Mouse (Mus musculus) small intestine, adult 2 months (tissue): ENCODE data around the gene Senp8. TPM values are rescaled to one million over a fixed set of nuclear protein-coding genes. Genes with fewer than 3 reads are reported as not detected.
"Not testable (repeated sequence)": the region's sequence is repeated elsewhere in the genome, so short reads cannot be mapped to it uniquely, and the experiment has no call there.

Experiments used
- H3K27ac ChIP-seq: fragments of 200-500 bp; 2 replicates; pipeline ENCODE4 v1.5.1; 2012; ENCODE audit warnings: low read depth, low read length, control low read depth, inconsistent platforms; ENCODE audit not compliant: insufficient read depth
- H3K27me3 ChIP-seq: fragments of 200-500 bp; 2 replicates; pipeline ENCODE4 v1.6.1; 2012; ENCODE audit warnings: mild to moderate bottlenecking, moderate library complexity, low read length, inconsistent platforms; ENCODE audit not compliant: control insufficient read depth, insufficient read depth
- H3K36me3 ChIP-seq: fragments of 200-500 bp; 2 replicates; pipeline ENCODE4 v1.6.1; 2012; ENCODE audit warnings: mild to moderate bottlenecking, low read length, control low read depth, inconsistent platforms; ENCODE audit not compliant: control insufficient read depth, insufficient read depth
- H3K4me1 ChIP-seq: fragments of 200-500 bp; 2 replicates; pipeline ENCODE4 v1.6.1; 2012; ENCODE audit warnings: low read length, inconsistent platforms, mixed read lengths; ENCODE audit not compliant: control insufficient read depth, insufficient read depth, insufficient read length
- H3K4me3 ChIP-seq: fragments of 200-500 bp; 2 replicates; pipeline ENCODE4 v1.5.1; 2012; ENCODE audit warnings: low read depth, mild to moderate bottlenecking, control low read depth, inconsistent platforms, low read length, moderate library complexity
- CTCF ChIP-seq: fragments of 200-500 bp; IDR thresholded peaks from 2 replicates; pipeline ENCODE4 v1.5.1; 2012; ENCODE audit warnings: low read depth, mild to moderate bottlenecking, control low read depth, inconsistent platforms, low read length, moderate library complexity, mixed read lengths; ENCODE audit not compliant: insufficient replicate concordance, insufficient read length; ENCODE audit errors: extremely low read depth
- POLR2A ChIP-seq: fragments of 200-500 bp; IDR thresholded peaks from 2 replicates; pipeline ENCODE4 v1.6.1; 2012; ENCODE audit warnings: low read depth, mild to moderate bottlenecking, control low read depth, inconsistent platforms, low read length, moderate library complexity
- WGBS: fragments of 180-500 bp; shearing (Covaris S2); methylation state at CpG from one replicate; pipeline ENCODE4 v1.1.7; 2018; 5-methylcytosine and 5-hydroxymethylcytosine counted together
- polyA plus RNA-seq: library from polyadenylated mRNA; depleted of rRNA; stranded (reverse); fragments of >200 nt; gene quantifications from 2 replicates; pipeline ENCODE4 v1.2.3, GENCODE M21; 2012; rRNA removed

Senp8 gene
- polyA plus RNA-seq = 0.75 and 1.5 TPM in 2 replicates

DNA sequence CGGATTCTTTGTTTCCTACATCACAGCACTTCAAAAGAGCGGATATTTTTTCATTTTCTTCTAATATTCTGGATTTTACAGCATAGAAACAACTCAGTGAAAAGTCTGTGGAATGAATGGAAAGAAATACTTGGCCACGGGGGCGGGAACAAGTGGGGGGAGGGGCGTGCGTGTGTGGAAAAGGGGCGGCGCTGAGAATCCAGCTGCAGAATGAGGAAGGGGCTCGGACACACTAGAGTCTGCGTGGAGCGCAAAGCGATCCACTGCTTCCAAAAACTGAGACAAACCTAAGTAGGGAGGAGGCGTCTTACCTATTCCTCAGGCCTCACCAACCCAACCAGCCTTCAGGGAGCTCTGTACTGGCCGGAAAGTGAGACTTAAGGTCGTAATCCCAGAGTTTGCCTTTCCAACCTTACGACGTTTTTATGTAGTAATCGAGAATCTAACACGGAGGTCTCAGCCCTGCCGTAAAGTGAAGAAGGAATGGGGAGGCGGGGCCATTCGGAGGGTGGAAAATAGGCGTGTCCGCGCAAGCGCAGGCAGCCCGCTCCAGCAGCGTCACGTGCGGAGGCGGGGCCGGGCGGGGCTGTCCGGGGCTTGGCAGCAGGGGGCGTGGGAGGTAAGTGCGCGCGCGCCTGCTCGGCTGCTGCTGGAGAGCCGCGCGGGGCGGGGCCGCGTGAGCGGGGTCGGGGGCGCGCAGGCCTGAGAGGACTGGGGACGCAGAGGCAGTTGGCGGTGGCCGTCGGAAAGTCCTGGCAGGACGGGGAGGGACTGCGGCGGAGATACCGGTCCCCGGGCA lies at the start of gene Senp8, which contains the start of gene Myo9a:
Gene Senp8 (minus strand): TSS at position 444 of the 799 bp plus-strand sequence.
Gene Myo9a (plus strand): TSS at position 630 of the 799 bp plus-strand sequence.
- H3K4me1 ChIP-seq = peaks cover 5% of the 10 kb centered on the region; the same call in 1 of the 2 replicates
- H3K4me3 ChIP-seq = peak within 1 kb of the TSS; percentile 92
- TF ChIP-seq CTCF = no peak
- peak; percentile 63; the same call in 1 of the 2 replicates for TF ChIP-seq POLR2A
- no peaks in the 10 kb centered on the region for H3K36me3 ChIP-seq
- H3K27ac ChIP-seq = peak within 1 kb of the TSS; percentile 89
- WGBS = under 1% methylated on average over 59 of the region's 59 CpGs
- H3K27me3 ChIP-seq = no peaks in the 10 kb centered on the region

GRCm38 (mm10) chr9:59766966-59767461 lies 16.5 kb upstream of the Senp8 start:
- not testable (repeated sequence) for H3K4me1 ChIP-seq, H3K4me3 ChIP-seq, H3K27ac ChIP-seq, H3K36me3 ChIP-seq, H3K27me3 ChIP-seq
- WGBS = 92% methylated on average over 12 of the region's 13 CpGs

DNA sequence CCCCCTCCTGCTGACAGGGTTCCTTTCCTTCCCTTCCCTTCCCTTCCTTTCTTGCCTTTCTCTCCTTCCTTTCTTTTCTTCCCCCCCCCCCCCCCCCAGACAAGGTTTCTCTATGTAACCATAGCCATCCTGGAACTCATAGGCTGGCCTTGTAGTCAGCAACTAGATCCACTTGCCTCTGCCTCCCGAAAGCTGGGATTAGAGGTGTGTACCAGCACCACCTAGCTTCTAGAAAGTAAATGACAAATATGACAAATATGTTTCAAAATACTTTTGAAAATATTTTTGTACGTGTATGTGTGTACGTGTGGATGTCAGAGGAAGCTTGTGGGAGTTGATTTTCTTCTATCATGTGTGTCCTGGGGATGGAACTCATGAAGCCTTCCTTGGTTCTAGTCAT lies 10.0 kb upstream of the Senp8 start:
- TF ChIP-seq POLR2A = no peak
- TF ChIP-seq CTCF = no peak
- Histone ChIP-seq H3K27me3 (no peaks in the 10 kb centered on the region), H3K4me1 (no peaks in the 10 kb centered on the region), H3K27ac (no peak overlapping the region), H3K4me3 (no peak overlapping the region), H3K36me3 (no peaks in the 10 kb centered on the region)
- 51% methylated on average over 3 of the region's 3 CpGs for WGBS

DNA sequence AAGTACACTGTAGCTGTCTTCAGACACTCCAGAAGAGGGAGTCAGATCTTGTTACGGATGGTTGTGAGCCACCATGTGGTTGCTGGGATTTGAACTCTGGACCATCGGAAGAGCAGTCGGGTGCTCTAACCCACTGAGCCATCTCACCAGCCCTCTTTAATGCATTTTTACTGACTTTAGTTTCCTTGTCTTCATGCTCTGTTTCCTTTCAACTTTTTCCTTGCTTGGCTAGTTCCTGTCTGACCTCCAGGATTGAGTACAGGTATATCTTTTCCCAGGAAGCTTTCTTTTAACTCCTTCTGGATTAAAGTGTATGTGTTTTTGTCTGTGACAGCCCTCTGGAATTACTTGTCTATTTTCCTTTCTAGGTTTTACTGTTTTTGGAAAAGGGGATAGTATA lies 6.5 kb upstream of the Senp8 start:
- 92% methylated on average over 3 of the region's 3 CpGs for WGBS
- not testable (repeated sequence) for H3K27ac ChIP-seq, H3K4me3 ChIP-seq, H3K4me1 ChIP-seq, H3K27me3 ChIP-seq, H3K36me3 ChIP-seq

GRCm38 (mm10) chr9:59755199-59755598 lies 4.7 kb upstream of the Senp8 start:
- Histone ChIP-seq H3K4me3 (no peak overlapping the region), H3K27me3 (no peaks in the 10 kb centered on the region), H3K27ac (no peak overlapping the region), H3K4me1 (0 out of 2 replicates have a peak, but pooled peaks cover 2% of the 10 kb centered on the region), H3K36me3 (no peaks in the 10 kb centered on the region)
- TF ChIP-seq POLR2A = no peak
- no peak for TF ChIP-seq CTCF
- 68% methylated on average over 2 of the region's 2 CpGs for WGBS

- Histone ChIP-seq H3K27ac (no peak overlapping the region; the same call in 1 of the 2 replicates), H3K36me3 (no peaks in the 10 kb centered on the region), H3K27me3 (no peaks in the 10 kb centered on the region), H3K4me3 (peak overlapping the region; percentile 92), H3K4me1 (peaks cover 5% of the 10 kb centered on the region; the same call in 1 of the 2 replicates)
- TF ChIP-seq POLR2A = no peak
- 0 out of 2 replicates have a peak, but pooled peaks have one; percentile 0 for TF ChIP-seq CTCF
- WGBS = 1% methylated on average over 2 of the region's 2 CpGs
Measured at GRCm38 (mm10) chr9:59751966-59752365, 1.5 kb upstream of the Senp8 start.

DNA sequence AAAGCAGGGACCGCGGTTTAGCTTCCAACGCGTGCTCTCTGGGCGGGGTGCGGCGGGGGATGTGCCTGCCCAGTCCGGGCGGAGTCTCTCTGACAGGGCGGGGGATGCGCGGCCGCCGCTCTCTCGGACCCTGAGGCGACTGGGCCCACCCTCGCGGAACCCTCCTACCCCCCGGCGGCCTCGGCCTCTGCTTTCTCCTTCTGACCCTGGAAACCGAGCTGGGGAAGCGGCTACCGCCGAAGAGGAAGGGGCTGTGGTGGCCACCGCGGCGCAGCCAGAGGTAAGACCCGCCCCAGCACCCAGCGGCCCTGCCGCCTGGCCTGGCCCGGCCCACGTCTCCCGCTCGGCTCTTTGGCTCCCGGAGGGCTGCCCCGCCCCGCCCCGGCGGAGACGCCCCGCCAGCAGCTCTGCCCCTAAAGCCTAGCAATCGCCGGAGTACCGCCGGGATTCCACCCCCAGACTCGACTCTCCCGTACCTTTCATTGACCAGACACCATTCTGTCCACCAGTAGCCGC lies 614 bp upstream of the Senp8 start:
- 0 out of 2 replicates have a peak, but pooled peaks have one; percentile 4 for TF ChIP-seq CTCF
- no peak; the same call in 1 of the 2 replicates for TF ChIP-seq POLR2A
- Histone ChIP-seq H3K4me1 (peaks cover 5% of the 10 kb centered on the region; the same call in 1 of the 2 replicates), H3K27ac (peak overlapping the region; percentile 89), H3K4me3 (peak overlapping the region; percentile 92), H3K36me3 (no peaks in the 10 kb centered on the region), H3K27me3 (no peaks in the 10 kb centered on the region)
- WGBS = under 1% methylated on average over 45 of the region's 49 CpGs
